Mouse (Mus musculus) cortical plate, adult 2 months (tissue): ENCODE measurements at regions not wholly inside any gene's neighbourhood (a gene's known extent, or its start where the extent isn't known, plus 50 kb on each side); places are given as distances from the start of the nearest gene placed in this dataset.

Source experiments
- CTCF ChIP-seq: fragments of 200-500 bp; IDR thresholded peaks from 2 replicates; pipeline ENCODE4 v1.5.1; 2011; ENCODE audit warnings: mild to moderate bottlenecking, control low read depth, low read length; ENCODE audit not compliant: insufficient read depth; ENCODE audit errors: extremely low read depth
- POLR2A ChIP-seq: fragments of 200-500 bp; IDR thresholded peaks from 2 replicates; pipeline ENCODE4 v1.6.1; 2011; ENCODE audit warnings: mild to moderate bottlenecking, low read length, control low read depth; ENCODE audit not compliant: insufficient read depth; ENCODE audit errors: extremely low read depth

DNA sequence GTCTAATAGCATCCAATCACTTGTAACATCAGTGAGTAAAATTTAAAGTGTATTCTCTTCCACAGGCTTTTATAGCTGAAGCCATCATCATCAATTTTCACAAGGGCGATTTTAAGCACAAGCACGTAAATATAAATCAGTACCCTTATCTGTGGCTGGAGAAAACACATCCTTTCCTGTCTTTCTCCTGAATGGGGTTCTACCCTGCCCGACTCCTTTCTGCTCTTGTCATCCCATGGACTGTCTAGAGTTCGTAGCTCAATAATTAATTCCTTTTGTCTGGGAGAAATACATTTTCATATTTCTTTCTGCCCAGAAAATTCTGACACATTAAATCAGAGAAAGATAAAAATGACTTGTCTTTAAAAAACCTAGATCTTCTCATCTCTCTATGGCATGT lies 482.7 kb upstream of the Gpc5 start:
- TF ChIP-seq POLR2A (no peak), CTCF (no peak)
